Mouse (Mus musculus) frontal cortex, postnatal 14 days (tissue): ENCODE data around the gene Crim1.

Experiments used
- DNase-seq, 2 experiments: peaks; one replicate each; pipeline ENCODE4 v3.0.0; 2022; ENCODE audit warnings: low spot score in 2 of 2

The Crim1 gene

DNA sequence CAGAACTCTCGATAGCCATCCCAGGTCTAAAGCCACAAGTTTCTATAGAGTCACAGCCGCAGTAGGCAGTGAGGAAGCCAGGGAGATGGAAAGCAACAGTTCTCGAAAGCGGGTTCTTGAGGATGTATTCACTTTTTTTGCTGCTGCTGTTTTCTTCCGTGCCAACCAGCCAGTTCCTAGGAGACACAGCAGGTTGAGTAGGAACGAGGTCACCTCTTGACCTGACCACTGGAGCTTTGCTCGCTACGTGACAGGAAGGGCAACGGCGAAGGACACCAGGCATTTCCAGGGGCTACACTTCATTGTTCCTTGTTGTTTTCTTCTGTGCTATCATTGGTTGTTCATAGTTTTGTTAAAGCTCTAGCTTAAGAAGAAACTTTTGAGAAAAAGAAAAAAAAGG, 174.7 kb downstream of the Crim1 start:
- DNase-seq, result no peak

DNA sequence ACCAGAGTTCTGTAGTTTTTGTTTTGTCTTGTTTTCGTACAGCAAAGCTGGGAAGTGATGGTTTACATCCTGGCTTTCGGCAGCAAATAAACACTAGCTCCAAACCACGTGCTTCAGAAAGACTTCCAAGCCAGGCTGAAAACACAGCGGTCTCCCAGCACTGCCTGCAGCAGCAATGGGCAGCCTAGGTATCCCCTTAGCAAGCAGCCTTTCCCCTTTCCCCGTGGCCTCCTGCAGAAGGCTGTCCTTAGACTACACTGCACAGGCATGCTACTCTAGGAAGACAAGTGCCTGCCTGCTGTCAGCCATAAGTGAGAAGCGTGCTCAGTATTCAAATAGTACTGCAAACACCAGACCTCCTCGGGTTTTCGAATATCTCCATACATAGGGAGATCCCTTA, 176.5 kb downstream of the Crim1 start:
- no peak for DNase-seq

DNA sequence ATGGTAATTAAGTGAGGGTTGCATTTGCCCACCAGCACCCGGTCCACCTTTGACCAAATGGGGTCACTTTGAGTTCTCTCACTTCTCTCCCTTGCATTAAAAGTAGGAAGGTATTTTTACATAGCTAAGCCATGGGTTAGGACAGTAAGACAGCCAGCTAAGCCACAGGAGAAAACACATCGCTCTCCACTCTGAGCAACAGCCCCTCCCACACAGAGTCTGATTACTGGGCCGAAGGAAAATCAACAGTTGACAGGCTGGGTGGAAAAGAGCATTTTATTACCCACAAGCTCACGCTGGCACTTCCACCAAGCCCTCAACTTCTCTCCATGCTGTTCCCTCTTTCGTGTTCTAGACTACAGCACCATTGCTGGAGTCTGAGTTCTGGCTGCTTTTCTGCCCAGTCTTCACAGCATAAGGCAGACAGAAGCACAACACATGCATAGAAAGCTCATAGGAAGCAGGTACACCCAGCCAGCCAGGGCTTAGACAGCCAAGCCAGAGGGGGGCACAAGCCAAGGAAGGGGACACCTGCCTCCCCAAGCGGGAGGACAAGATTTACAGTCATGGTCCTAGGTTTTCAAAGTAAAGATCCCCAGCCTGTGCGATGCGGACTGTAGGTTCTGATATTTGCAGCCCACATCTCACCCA, 179.2 kb downstream of the Crim1 start:
- no peak for DNase-seq

DNA sequence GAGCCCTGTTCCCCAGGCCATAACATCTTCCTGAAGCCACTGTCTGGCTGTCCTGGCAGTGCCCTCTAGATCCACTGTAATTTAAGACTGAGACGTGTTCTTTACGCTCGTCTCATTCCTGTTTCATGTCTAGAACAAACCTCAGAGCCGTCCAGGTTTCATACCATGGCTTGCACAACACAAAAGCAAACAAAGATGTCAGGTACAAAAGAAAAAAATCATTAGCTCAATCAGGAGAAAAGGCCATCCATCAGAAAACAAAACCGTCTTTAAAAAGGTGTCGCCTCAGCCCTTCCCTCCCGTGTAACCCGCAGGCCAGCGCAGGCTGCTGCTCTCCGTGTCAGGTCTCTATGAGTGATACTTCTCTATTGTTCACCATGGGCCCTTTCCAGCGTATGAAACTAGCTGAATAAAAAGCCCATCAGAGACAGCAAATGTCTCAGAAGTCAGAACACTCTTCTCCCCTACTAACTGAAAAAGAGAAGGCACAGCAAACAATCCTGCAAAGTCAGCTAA, 179.7 kb downstream of the Crim1 start:
- DNase-seq, result no peak

DNA sequence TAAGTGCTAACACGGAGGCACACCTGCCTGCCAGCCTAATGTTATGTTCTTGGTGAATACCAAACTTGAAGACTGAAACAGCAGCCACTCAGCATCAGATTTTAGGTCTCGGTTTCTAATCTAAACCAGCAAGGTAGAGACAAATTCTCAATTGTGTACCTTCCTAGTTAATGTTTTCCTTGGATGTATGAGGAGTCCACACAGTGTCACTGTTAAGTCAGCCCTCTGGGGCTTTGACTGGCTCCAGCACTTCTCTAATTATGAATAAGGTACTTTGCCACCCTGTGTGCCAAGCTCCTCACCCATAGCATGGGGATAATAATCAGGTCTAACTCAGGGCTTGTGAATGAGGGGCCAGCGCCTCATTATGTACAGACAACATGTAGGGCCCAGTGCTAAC, 182.3 kb downstream of the Crim1 start:
- no peak for DNase-seq

DNA sequence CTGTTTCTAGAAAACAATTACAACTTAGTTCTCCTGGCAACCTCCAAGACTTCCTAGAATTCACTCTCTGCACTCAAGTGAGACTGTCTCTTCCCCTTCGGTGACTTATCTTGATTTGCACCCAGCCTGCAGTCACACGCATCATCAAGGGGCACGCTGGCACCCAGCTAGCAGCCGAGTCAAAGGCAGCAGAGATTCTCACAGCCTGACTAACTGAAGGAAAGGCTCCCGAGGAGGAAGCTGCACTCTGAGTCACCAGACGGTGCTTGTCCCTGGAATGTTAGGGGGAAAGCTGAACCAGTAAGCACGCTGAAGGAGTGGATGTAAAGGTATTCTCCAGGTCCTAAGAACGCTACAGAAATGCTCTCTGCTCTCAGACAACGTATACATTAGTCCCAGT, 187.6 kb downstream of the Crim1 start:
- DNase-seq, result no peak

DNA sequence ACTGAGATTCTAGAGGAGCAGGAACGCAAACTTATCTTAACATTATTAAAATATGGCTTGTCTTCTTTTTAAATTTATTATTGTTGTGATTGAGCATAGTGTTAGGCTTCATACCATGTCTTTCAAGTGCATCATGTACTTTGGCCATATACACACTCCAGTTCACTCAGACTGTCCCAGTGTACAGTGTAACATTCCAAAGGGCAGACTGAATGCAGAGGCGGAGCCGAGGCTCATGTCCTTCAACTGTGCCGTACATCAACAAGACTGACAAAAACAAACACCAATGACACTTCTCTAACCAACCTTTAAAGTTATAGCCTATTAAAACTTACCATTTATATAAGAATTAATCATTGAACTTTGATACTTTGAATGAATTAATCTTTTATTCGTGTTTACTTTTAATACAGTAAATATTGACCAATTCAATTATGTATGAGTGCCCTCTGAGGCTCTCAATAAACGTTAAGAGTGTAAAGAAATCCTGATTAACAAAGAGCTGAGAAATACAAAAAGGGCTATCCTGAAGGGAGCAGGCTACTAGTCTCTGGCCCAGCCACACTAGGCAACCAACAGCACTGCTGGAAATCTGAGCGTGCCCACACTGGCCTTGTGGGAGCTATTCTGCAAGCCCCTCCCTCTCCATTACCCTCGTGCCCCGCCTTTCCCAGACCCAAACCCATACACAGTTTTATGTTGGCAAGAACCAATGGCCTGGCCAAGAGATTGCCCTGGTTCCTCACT, 188.2 kb downstream of the Crim1 start:
- no peak for DNase-seq

DNA sequence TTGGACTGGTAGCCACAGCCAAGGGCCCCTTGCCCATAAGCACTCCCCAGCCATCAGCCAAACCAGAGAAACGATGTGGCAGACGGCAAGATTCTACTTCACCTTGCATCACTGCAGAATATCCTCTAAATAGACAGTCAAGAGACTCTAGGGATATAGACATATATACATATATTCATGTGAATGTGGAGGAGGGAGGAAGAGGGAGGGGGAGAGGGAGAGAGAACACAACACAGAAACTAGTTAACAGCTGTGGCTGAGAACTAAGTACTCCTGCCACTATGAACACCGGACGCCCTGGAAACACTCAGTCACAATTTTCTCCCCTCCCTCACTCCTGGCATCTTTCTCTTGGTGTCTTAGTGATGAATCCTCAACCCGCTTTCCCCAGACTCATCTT, 189.5 kb downstream of the Crim1 start:
- no peak for DNase-seq

DNA sequence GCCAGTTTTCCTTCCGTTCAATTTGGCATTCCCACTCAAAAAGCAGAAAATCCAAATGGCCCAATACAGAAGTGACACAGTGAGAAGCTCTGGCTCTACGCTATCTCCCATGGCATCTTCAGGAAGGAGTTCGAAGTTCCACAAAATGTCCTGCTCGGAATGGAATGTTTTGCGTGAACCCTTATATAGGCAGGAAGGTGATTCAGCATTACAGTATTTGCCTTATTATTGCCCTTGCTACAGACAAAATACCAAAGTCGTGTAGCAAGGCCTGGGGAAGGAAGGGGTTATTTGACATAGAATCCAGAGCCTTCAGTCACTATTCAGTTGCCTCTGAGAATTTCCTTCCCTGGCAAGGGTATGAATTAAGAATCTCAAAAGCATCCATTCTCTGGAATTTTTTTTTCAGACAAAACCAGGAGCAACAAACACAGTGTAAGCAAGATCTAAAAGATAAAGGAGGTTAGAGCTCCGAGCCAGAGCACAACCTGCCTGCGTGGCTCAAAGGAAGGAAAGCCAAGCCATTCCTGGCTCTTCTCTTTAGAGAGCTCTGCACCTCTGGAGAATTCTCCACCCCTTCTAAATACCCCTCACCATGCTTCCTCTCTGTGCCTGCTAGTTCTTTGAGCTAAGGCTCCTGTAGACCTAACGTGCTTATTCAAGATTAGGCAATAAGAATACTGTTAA, 192.5 kb downstream of the Crim1 start:
- no peak for DNase-seq

DNA sequence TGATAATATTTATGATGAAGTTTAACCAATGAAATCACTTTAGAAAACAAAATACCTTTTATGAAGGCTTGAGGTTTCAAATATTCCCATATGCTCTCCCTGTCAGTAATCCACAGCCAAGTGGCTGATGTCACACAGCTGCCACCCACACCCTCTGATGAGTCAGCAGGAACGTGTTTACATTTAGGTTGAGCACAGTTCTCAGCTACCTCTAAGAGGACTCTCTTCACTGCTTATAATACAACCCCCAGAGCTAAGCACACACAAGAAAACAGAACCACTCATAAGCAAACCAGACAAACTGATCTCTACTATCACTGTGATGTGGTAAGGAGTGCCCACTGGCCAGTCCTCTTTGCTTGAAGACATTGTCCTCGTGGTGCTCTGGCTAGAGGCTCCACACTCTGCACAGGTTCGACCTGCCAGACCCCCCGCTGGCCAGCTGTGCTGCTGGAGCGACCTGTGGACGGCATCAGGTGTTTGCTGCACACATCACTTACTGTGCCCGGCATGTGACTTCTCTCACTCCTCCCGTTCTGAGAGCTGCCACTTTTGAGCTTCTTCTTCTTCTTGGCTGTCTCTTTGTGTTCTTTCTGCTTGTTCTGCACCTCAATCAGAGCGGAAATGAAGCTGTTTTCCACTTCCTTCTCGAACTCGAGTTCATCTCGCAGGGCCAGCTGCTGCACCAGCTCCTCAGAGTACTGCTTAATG, 200.2 kb downstream of the Crim1 start:
- no peak for DNase-seq

DNA sequence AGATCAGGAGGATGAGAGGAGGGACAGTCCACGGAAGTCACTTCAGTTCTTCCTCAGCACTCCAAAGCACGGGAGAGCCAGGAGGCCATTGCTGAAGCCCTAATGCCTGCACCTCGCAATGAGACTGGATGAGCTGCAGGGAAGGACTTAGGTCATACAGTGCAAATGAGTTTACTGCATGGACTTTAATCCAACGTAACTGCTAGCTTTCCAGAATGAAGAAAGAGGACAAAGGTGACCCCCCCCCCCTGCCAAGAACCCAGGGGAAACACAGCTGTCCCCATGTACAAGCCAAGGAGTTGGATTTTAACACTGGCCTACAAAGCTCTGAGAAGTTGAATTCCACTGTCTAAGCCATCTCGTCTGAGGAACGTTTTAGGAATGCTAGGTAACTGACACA, 201.3 kb downstream of the Crim1 start:
- DNase-seq, result no peak

DNA sequence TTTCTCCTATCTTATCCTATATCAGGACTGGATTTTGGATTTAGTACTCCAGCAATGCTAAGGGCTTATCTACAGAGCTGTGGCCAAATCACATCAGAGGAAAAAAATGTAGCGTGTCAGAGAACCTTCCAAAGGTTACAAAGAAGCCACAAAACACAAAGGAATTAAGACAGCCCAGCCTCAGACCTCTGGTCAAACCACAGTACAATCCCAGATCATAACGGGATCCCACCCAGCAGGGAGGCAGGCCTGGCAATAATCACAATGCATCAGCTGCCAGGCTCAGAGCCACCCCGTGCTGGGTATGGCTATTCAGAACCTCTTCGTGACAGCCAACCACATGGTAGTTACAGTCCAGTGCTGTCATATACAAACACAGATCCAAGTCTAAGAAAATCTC, 201.7 kb downstream of the Crim1 start:
- DNase-seq, result no peak

DNA sequence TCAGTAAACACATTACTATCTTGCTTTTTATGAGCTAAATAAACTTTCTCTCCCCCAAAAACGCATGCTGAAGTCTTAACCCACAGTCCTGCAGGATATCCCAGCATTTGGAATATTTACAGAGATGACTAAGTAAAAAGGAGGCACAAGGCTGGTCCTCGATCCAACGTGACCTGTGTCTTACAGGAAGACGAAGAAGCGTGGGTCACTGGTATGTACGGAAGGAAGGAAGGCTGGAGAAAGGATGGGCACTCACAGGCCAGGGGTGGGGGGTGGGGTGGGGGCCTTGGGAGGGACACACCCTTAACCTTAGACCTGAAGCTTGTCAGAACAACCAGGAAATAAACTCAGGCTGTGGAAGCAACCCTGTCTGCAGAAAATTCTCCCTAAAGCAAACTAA, 202.1 kb downstream of the Crim1 start:
- DNase-seq, result no peak

DNA sequence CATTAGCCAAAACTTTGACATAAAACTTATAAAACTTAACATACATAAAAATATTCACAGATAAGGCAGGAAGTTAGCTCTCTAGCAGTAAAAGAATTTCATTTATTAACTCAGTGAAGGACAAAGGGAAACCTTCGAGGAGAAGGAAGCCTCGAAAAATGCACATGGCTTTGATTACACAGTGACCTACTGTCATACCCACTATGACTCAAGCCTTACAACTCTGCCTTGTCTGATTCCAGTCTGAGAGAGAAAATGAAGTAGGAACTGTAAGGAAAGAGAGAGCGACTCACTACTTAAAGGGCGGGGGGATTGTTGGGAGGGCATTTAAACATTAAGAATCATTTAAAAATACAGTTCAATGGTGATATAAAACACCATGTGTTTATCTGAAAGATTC, 203.2 kb downstream of the Crim1 start:
- DNase-seq, result no peak

DNA sequence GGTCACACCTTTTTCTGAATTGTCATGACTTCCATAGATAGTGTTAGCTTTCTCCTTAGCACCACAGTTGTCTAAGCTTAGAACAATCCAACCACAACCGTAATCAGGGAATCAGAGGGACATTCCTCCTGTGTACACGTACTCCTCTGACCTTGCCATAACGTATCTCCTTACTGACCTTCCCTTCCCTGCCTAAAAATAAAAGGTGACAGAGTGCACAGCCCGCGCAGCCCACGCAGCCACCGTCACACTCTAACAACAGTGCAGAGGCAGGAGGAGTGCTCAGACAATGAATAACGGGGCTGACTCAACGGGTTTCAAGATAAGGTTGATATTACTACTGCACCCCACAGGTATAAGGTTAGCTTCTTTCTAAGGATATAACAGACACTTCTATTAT, 203.8 kb downstream of the Crim1 start:
- DNase-seq, result no peak

DNA sequence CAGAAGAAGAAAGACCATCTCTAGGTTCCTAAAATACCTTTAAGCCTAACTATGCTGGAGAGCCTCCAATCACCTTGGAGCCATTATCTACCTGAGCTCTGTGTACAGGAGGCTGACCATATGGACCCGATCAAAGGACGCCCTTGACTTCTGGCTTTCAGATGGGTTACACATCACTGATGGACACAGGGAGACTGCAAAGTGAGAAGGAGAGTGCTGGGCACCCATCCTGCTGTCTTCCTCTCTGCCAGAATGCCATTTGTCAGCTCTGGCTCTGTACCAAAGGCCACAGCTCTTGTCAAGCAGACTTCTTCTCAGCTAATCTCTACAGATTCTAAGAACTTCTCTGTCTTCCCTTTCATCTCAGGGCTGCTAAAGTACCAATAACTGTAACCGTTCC, 205.3 kb downstream of the Crim1 start:
- no peak for DNase-seq

DNA sequence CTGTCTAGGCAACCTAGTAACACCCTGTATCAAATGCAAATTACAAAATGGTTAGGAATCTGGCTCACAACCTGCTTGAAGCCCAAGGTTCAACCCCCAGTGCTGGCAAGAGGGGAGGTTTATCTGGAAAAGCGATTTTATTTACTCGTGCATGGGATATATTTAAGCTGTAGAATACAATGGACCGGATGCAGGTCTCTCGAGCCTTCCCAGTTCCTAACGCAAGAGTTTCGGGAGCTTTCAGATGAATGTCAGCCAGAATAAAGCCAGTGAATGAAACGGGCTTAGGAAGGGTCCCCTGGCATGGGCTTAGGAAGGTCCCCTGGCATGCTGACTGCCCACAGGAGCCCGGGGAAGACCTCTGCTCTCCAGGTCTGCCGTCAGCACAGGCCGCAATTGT, 206.8 kb downstream of the Crim1 start:
- no peak for DNase-seq

DNA sequence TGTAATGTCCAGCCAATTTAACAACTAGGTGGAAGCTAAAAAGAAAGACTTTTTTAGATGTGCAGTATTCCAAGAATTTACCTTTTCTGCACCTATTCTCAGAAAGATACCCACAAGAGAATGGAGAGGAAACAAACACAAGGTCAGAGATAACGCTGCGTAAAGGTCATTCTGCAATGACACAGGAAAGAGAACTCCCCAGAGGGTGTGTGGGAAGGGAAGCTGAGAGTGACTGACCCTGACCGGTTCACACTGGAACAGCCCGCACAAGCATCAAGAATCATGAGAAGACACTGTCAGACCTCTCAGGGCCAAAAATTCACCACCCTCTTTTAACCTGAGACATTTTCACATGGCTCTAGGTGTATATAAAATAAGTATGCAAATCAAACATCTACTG, 207.5 kb downstream of the Crim1 start:
- no peak for DNase-seq

DNA sequence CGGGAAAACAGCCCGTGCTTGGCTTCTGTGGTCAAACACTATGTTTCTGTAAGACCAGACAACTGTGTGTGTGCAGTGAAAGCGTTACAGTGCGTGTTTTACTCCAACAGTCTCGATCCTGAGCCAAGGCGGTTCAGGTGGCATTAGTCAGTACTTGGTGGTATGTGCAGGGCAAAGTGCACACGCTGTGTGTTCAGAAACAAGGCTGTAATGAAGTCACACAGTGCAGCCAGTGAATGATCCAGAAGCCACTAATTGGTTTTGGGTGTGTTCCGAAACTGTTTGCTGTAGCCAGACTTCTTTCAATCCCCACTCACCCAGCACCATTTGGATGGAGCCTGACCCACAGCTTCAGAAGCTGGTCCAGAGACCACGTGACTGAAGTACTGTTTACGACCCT, 208.3 kb downstream of the Crim1 start:
- no peak for DNase-seq

DNA sequence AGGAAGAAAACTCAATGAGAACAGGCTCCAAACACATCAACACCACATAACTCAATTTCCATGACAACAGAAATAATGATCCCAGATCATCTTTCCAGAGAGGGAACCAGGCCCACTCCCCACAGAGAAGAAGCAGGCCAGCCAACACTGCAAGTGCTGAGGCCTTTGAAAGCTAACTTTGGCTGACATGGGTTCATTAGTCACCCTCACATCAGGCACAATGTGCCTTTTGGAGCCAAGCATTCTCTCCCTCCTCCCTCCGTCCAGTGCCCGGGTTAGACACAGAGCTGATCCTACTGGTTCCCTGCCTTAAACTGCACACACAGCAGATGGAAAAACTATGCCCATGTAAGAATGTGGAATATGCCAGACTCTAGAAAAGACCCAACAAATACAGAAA, 209.9 kb downstream of the Crim1 start:
- no peak for DNase-seq

DNA sequence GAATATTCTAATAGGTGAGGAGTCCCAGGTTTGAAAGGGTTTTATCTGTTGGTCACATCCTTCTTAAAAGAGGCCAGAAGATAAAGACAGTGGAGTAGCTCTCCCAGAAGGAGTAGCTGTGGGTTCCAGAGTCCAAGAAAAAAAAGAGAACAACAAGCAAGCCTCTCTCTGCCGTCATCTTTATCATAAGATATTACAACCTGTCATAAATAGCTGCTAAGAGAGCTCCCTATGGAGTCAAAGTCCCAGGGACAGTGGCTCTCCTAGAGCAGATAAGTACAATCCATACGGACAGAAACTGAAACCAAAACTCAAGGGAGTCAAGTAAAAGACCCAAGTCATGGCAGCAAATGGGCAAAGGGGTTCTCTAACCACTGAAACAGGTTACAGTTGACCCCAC, 215.2 kb downstream of the Crim1 start:
- no peak for DNase-seq
